Mouse (Mus musculus): ENCODE results near the gene Daam1. TPM values are rescaled to one million over a fixed set of nuclear protein-coding genes. Genes with fewer than 3 reads are reported as not detected.

Daam1 gene
- total RNA-seq, 1 experiment from 2014 or later = 22.3 TPM

Other genes starting within 250 kb of the Daam1 start
- gene Gpr135, start 240.0 kb downstream of the Daam1 start, total RNA-seq (2021) = 3.9 and 5.0 TPM in 2 replicates